Mouse (Mus musculus): ENCODE data around the gene Olfr1415. TPM values are rescaled to one million over a fixed set of nuclear protein-coding genes. Genes with fewer than 3 reads are reported as not detected.
"Not testable (repeated sequence)": the region's sequence is repeated elsewhere in the genome, so short reads cannot be mapped to it uniquely, and the experiment has no call there.

The Olfr1415 gene
- total and polyA plus RNA-seq, 3 experiments: not detected

GRCm38 (mm10) chr1:92515390-92515789, 19.5 kb upstream of the Olfr1415 start (continued):
- peak; percentile 62 for TF ChIP-seq ELF1 (IDR thresholded peaks at IDR 0.05; ENCODE audit: low read depth, low read length)
- no peak for TF ChIP-seq GABPA (IDR thresholded peaks at IDR 0.05; ENCODE audit: insufficient replicate concordance, low read depth, low read length)
- no peak for TF ChIP-seq CTCF (conservative IDR thresholded peaks at IDR 0.05 in 1 of 2, IDR thresholded peaks at IDR 0.05 in 1 of 2; ENCODE audit: low read depth in 2 of 2, low read length in 2 of 2)
- no peak for TF ChIP-seq USF2 (conservative IDR thresholded peaks at IDR 0.05; ENCODE audit: low read depth, low read length)
- TF ChIP-seq RAD21 (IDR thresholded peaks at IDR 0.05; ENCODE audit: low read depth, low read length): no peak
- no peak for TF ChIP-seq EP300 (IDR thresholded peaks at IDR 0.05; ENCODE audit: low read length)
- no peak for TF ChIP-seq JUN (IDR thresholded peaks at IDR 0.05; ENCODE audit: insufficient read depth, low read depth, low read length)
- TF ChIP-seq HCFC1 (IDR thresholded peaks at IDR 0.05; ENCODE audit: low read depth, low read length): peak; percentile 65
- TF ChIP-seq CHD2 (IDR thresholded peaks at IDR 0.05; ENCODE audit: low read length): peak; percentile 43; the same call in 1 of the 2 replicates
- TF ChIP-seq ETS1 (conservative IDR thresholded peaks at IDR 0.05; ENCODE audit: low read depth, low read length): peak; percentile 15; the same call in 1 of the 2 replicates
- TF ChIP-seq MAZ (IDR thresholded peaks at IDR 0.05; ENCODE audit: low read depth, low read length): no peak
- TF ChIP-seq MAX (IDR thresholded peaks at IDR 0.05; ENCODE audit: low read length): peak; percentile 60; the same call in 1 of the 2 replicates
- TF ChIP-seq CHD1 (IDR thresholded peaks at IDR 0.05; ENCODE audit: low read depth, low read length): no peak
- no peak for TF ChIP-seq E2F4 (IDR thresholded peaks at IDR 0.05; ENCODE audit: insufficient replicate concordance, low read depth, low read length)
- no peak for TF ChIP-seq ZNF384 (IDR thresholded peaks at IDR 0.05; ENCODE audit: low read depth, low read length)
- TF ChIP-seq IRF4 (IDR thresholded peaks at IDR 0.05; ENCODE audit: low read depth, low read length): peak; percentile 9; the same call in 1 of the 2 replicates
- no peak for TF ChIP-seq PAX5 (IDR thresholded peaks at IDR 0.05; ENCODE audit: low read length)
- peak; percentile 61; the same call in 1 of the 2 replicates for TF ChIP-seq MXI1 (IDR thresholded peaks at IDR 0.05; ENCODE audit: low read depth, low read length)
- TF ChIP-seq SMC3 (IDR thresholded peaks at IDR 0.05; ENCODE audit: low read depth, low read length): no peak
- TF ChIP-seq POLR2A (IDR thresholded peaks at IDR 0.05; ENCODE audit: low read depth, low read length): peak; percentile 40; the same call in 1 of the 2 replicates

GRCm38 (mm10) chr1:92511646-92512045, 15.7 kb upstream of the Olfr1415 start:
- in situ Hi-C loops (cut with MboI; ENCODE audit: low pct_ligation_motif_present, low pct_unique_long_range_greater_than_20kb, low sequenced_read_pairs); H3K9ac ChIP-seq (ENCODE audit: insufficient read depth, low read depth); H3K9me3 ChIP-seq (replicated peaks; ENCODE audit: low read length); H3K79me2 ChIP-seq (replicated peaks; ENCODE audit: control insufficient read depth, extremely low read depth, insufficient read depth, poor library complexity, severe bottlenecking); DNase-seq (ENCODE audit: extremely low read depth); H3K36me3 ChIP-seq (replicated peaks in 1 of 2; ENCODE audit: control insufficient read depth in 1 of 2, insufficient read depth in 1 of 2, low read length in 1 of 2); H3K27ac ChIP-seq (ENCODE audit: insufficient read depth, low read depth); dilution Hi-C loops (cut with MboI; ENCODE audit: extremely low pct_ligation_motif_present, extremely low pct_unique_long_range_greater_than_20kb, low sequenced_read_pairs); H3K4me2 ChIP-seq (ENCODE audit: insufficient read depth, low read depth, poor library complexity, severe bottlenecking); H3K4me3 ChIP-seq (replicated peaks in 1 of 3; ENCODE audit: low read depth in 2 of 3, low read length in 2 of 3, poor library complexity in 1 of 3): not testable (repeated sequence)
- H3K27me3 ChIP-seq (replicated peaks): peaks cover 52% of the 10 kb centered on the region
- peaks cover 10 to 15% of the 10 kb centered on the region in 2 experiments for H3K4me1 ChIP-seq (ENCODE audit: control insufficient read depth in 1 of 2, insufficient read depth in 2 of 2)

GRCm38 (mm10) chr1:92485013-92485412, 10.9 kb downstream of the Olfr1415 start, which contains the start of gene Olfr1416:
TSS of gene Olfr1416 (minus strand) at chr1:92485113.
- no peak within 1 kb of the TSS for H3K27ac ChIP-seq (ENCODE audit: insufficient read depth, low read depth)
- H3K27me3 ChIP-seq (replicated peaks): peaks cover 58% of the 10 kb centered on the region
- H3K9me3 ChIP-seq (replicated peaks; ENCODE audit: low read length): peaks cover 5% of the 10 kb centered on the region
- H3K4me2 ChIP-seq (ENCODE audit: insufficient read depth, low read depth, poor library complexity, severe bottlenecking): no peak within 1 kb of the TSS
- in situ Hi-C loops (cut with MboI; ENCODE audit: low pct_ligation_motif_present, low pct_unique_long_range_greater_than_20kb, low sequenced_read_pairs): no loop called here
- H3K9ac ChIP-seq (ENCODE audit: insufficient read depth, low read depth): no peak within 1 kb of the TSS
- no peak for DNase-seq (ENCODE audit: extremely low read depth)
- dilution Hi-C loops (cut with MboI; ENCODE audit: extremely low pct_ligation_motif_present, extremely low pct_unique_long_range_greater_than_20kb, low sequenced_read_pairs): no loop called here
- no peaks in the 10 kb centered on the region for H3K4me1 ChIP-seq (ENCODE audit: control insufficient read depth in 1 of 2, insufficient read depth in 2 of 2)
- H3K36me3 ChIP-seq (replicated peaks in 1 of 2; ENCODE audit: control insufficient read depth in 1 of 2, insufficient read depth in 1 of 2, low read length in 1 of 2): no peaks in the 10 kb centered on the region
- TF ChIP-seq KAT2A (IDR thresholded peaks at IDR 0.05; ENCODE audit: insufficient replicate concordance, low read length) (no peak), POLR2A (IDR thresholded peaks at IDR 0.05; ENCODE audit: low read depth, low read length) (no peak)
- H3K4me3 ChIP-seq (replicated peaks in 1 of 3; ENCODE audit: low read depth in 2 of 3, low read length in 2 of 3, poor library complexity in 1 of 3): no peak within 1 kb of the TSS
- H3K79me2 ChIP-seq (replicated peaks; ENCODE audit: control insufficient read depth, extremely low read depth, insufficient read depth, poor library complexity, severe bottlenecking): no peaks in the 10 kb centered on the region
